Mouse (Mus musculus): Measurements from ENCODE around the gene Synpo2l.

Synpo2l gene

GRCm38 (mm10) chr14:20677906-20678305, 9.8 kb upstream of the Synpo2l start:
- DNase-seq: no peak

DNA sequence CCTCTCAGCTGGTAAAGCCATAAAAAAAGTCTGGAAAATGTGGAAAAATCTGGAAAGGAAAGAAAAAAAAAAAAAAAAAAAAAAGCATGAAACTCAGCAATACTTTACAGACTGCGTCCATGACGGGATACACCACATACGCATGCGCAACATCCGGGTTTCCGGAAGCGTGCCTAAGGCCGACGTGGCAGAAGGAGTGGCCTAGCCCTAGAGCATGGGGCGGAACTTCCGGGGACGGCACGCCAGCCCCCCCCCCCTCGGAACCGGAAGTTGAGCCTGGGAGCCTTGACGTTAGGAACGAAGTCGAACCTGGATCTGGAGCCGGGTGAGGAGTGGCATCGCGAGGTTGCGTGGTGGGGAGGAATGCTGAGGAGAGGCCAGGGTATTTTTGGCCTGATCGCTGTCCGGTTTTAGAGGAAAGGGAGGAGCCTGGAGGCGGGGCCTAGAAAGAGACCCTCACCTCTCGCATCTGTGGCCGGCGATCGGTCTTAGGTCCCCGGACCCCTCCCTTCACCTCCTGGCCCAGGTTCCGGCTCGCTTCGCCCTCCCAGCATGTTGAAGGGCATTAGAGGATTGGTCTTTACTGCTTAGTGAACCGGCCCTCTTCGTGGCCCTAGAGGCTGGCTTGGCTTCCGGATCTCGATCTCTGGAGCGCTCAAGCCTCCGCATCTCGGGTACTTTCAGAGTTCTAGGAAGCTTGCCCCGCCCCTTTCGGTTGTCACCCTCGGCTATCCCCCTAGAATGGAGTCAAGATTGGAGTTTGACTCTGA, 6.1 kb upstream of the Synpo2l start, which contains the start of gene Sec24c:
Gene Sec24c, plus strand, starts transcription at position 245 of the 770 bp plus-strand sequence.
- peak; percentile 98 to 99 for DNase-seq

- peak; percentile 80 to 89 for DNase-seq
Measured at GRCm38 (mm10) chr14:20673735-20674063, 5.5 kb upstream of the Synpo2l start.

DNA sequence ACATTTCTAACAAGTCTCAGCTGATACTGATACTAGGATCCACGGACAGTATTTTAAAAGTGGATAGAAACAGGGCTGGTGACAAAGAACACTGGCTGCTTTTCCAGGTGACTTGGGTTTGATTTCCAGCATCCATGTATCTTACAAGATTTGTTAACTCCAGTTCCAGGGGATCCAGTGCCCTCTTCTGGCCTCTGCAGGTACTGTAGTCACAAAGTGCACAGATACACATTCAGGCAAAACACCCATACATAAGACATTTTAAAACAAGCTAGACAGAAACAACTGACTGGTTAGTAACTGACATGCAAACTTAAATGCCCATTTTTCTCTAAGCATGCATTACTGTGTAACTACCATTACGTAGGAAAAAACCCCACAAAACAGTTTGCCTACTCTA, 4.8 kb upstream of the Synpo2l start:
- peak; percentile 53 to 73 for DNase-seq

- no peak for DNase-seq
Measured at GRCm38 (mm10) chr14:20667469-20667868, 685 bp downstream of the Synpo2l start.

DNA sequence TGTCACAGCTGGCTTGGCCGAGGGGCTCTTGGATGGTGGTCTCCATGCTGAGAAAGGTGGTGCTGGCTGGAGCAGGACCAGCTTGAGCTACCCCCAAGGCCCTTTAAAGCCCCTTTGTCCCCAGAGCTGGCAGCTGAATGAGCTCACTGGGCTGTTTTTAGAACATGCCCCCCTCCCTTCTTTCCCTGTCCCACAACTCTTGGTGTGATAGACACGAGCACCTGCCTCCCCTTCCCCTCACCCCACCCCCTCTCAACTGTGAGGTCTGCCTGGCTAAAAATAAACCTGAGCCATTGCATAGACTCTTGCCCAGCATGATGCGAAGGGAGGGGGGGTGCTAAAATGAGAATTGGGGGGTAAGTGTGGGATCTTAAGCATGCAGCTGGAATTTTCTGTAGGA, 3.7 kb downstream of the Synpo2l start:
- DNase-seq: no peak

GRCm38 (mm10) chr14:20663601-20664000, 4.6 kb downstream of the Synpo2l start:
- DNase-seq: no peak

DNA sequence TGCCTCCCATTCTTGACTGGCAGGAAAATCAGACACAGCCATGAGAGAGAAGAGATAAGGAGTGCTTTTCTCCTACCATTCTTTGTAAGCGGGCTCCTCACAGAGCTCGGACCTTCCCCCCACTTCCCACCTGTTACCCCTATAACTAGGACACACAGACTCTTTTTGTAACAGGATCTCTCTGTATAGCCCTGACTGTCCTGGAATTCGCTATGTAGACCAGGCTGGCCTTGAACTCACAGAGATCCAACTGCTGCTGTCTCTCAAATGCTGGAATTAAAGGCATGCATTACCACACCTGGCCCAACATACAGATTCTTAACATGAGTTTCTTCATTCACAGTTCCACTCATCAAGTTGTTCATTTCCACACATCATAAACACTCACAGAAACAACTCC, 5.4 kb downstream of the Synpo2l start:
- no peak for DNase-seq

GRCm38 (mm10) chr14:20661661-20662331, 6.4 kb downstream of the Synpo2l start:
- DNase-seq: peak; percentile 41 to 52

DNA sequence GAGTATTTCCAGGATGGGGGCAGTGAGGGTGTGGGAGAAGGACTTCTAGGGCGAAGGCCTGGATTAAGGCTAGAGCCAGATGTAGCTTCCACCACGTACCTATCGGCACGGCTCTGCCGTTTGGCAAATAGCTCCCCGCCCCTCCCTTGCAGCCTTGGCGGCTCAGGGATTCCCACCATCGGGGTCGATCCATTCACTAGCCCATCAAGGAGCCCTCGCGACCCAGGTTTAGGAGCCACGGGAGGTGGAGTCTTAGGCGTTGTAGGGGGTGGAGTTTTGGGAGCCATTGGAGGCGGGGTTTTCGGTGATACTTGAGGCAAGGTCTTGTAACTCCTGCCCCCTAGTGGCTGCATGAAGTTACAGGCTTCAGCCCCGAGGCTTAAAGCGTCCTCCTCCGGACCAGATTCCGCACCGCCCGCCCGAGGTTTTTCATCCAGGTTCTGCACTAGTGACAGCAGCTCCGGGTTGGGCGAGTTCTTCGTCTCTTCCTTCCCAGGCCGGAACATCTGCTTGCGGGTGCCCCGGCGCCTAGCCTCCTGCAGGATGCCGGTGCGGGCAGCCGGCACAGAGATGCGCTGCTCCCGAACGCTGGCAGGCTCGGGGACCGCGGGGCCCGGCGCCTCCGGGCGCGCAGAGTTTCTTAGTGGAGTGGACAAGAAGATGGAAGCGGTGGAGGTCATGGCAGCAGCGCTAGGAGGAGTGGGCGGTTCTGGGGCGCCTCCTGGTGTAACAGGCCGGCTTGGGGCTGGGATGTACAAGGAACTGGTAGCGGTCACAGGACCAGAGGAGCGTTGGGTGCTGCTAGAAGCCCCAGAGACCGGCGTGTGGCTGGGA, 7.1 kb downstream of the Synpo2l start:
- DNase-seq: peak; percentile 95 to 97

GRCm38 (mm10) chr14:20659687-20660086, 8.5 kb downstream of the Synpo2l start:
- no peak for DNase-seq

DNA sequence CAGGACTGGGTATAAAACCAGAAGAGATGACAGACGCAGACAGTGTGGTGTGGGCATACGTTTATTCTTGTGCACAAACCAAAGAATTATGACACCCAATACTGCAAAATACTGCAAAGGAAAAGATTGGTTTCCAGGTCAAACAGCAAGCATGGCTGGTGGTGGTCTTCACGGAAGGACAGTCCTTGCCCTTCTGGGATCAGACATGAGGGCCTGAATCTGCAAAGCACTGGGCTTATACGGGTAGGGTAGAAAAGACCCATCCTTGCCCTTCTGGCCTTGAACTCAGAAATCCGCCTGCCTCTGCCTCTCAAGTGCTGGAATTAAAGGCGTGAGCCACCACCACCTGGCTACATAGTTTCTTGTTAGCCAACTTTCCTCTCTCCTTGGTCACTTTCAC, 9.3 kb downstream of the Synpo2l start:
- no peak for DNase-seq

GRCm38 (mm10) chr14:20658326-20658725, 9.8 kb downstream of the Synpo2l start:
- DNase-seq: peak; percentile 56 to 57

- no peak for DNase-seq
Measured at GRCm38 (mm10) chr14:20656361-20656760, 11.8 kb downstream of the Synpo2l start, which contains the start of gene Myoz1. Gene Myoz1, minus strand, starts transcription at chr14:20656540.

GRCm38 (mm10) chr14:20655731-20656130, 12.4 kb downstream of the Synpo2l start:
- DNase-seq: no peak

GRCm38 (mm10) chr14:20654690-20655421, 13.3 kb downstream of the Synpo2l start:
- DNase-seq: no peak

GRCm38 (mm10) chr14:20651722-20652256, 16.4 kb downstream of the Synpo2l start:
- no peak for DNase-seq

GRCm38 (mm10) chr14:20651000-20651399, 17.2 kb downstream of the Synpo2l start:
- DNase-seq: no peak

DNA sequence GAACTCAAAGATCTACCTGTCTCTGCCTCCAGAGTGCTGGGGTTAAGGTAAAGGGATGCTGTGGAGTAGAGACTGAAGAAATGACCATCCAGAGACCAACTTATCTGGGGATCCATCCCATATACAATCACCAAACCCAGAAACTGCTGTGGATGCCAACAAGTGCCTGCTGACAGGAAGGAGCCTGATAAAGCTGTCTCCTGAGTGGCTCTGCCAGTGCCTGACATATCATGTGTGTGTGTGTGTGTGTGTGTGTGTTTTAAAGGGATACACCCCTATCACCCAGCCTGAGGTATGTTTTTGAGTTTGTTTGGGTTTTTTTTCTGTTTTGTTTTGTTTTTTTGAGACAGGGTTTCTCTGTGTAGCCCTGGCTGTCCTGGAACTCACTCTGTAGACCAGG, 21.8 kb downstream of the Synpo2l start:
- no peak for DNase-seq

- DNase-seq: no peak
Measured at GRCm38 (mm10) chr14:20645547-20645946, 22.6 kb downstream of the Synpo2l start.

GRCm38 (mm10) chr14:20641438-20641875, 26.7 kb downstream of the Synpo2l start:
- DNase-seq: no peak
